Comparison of ENCODE assay signal across 8 mouse cellular contexts in genomic region chr12:111677421-111677820, GRCm38 (mm10). TPM values are rescaled to one million over a fixed set of nuclear protein-coding genes. Genes with fewer than 3 reads are reported as not detected.
DNase-seq lines count a peak whose midpoint lies in the region; ATAC-seq and TF ChIP-seq lines count a peak whose summit lies in the region.

No protein-coding gene starts in this region.

- no peak for ATAC-seq in erythroblast, adult 5-6 weeks (replicated peaks; ENCODE audit: low FRiP score, poor library complexity, severe bottlenecking)
- no peak for ATAC-seq in forebrain, embryonic 14.5 days
- peak; percentile 54 for ATAC-seq in neural tube, embryonic 13.5 days (ENCODE audit: low read depth)
- no peak for ATAC-seq in monocyte, adult 5-6 weeks (replicated peaks; ENCODE audit: insufficient number of reproducible peaks, low FRiP score, low TSS enrichment, poor library complexity, severe bottlenecking)

- H3K36me3 ChIP-seq in erythroblast, embryonic 14.5 days (ENCODE audit: control insufficient read depth), result peaks cover 23% of the 10 kb centered on the region
- H3K36me3 ChIP-seq in E14TG2a.4 (ENCODE audit: insufficient read depth, low read length), result peaks cover 37% of the 10 kb centered on the region
- H3K36me3 ChIP-seq in forebrain, embryonic 14.5 days (ENCODE audit: control insufficient read depth, insufficient read depth, low read length), result peaks cover 11% of the 10 kb centered on the region
- H3K36me3 ChIP-seq in neural tube, embryonic 13.5 days, result peaks cover 20% of the 10 kb centered on the region

- peaks cover 27% of the 10 kb centered on the region for H3K4me1 ChIP-seq in erythroblast, embryonic 14.5 days (ENCODE audit: control insufficient read depth)
- H3K4me1 ChIP-seq in E14TG2a.4 (replicated peaks; ENCODE audit: low read depth, low read length), result peaks cover 95% of the 10 kb centered on the region
- H3K4me1 ChIP-seq in forebrain, embryonic 14.5 days (ENCODE audit: control insufficient read depth, insufficient read depth, low read length), result peaks cover 19% of the 10 kb centered on the region
- H3K4me1 ChIP-seq in neural tube, embryonic 13.5 days (replicated peaks), result peaks cover 36% of the 10 kb centered on the region

- WGBS in forebrain, embryonic 14.5 days, result 11% methylated on average over 5 of the region's 5 CpGs
- 4% methylated on average over 5 of the region's 5 CpGs for WGBS in large intestine, adult 2 months
- 17% methylated on average over 5 of the region's 5 CpGs for WGBS in neural tube, embryonic 13.5 days

- H3K4me2 ChIP-seq in forebrain, embryonic 14.5 days (ENCODE audit: low read length), result peak overlapping the region; percentile 94
- H3K4me2 ChIP-seq in neural tube, embryonic 13.5 days, result peak overlapping the region; percentile 73

- DNase-seq in forebrain, embryonic 14.5 days (ENCODE audit: low spot score), result no peak
- peak; percentile 48 for DNase-seq in large intestine, adult 2 months (ENCODE audit: low read depth, low spot score)
- DNase-seq in B cell, adult 2 months, result no peak

- peak overlapping the region; percentile 96 for H3K27ac ChIP-seq in forebrain, embryonic 14.5 days (ENCODE audit: low read depth, low read length)
- peak overlapping the region; percentile 94 for H3K27ac ChIP-seq in neural tube, embryonic 13.5 days (replicated peaks)

- peak overlapping the region; percentile 72 for H3K4me3 ChIP-seq in erythroblast, embryonic 14.5 days (replicated peaks)
- H3K4me3 ChIP-seq in E14TG2a.4 (replicated peaks; ENCODE audit: low read length), result peak overlapping the region; percentile 97
- peak overlapping the region; percentile 66 for H3K4me3 ChIP-seq in forebrain, embryonic 14.5 days (ENCODE audit: low read depth, low read length)
- peak overlapping the region; percentile 62 for H3K4me3 ChIP-seq in neural tube, embryonic 13.5 days

- H3K27me3 ChIP-seq in erythroblast, embryonic 14.5 days (ENCODE audit: control insufficient read depth), result peaks cover 36% of the 10 kb centered on the region
- H3K27me3 ChIP-seq in E14TG2a.4 (ENCODE audit: insufficient read depth, low read length), result peaks cover 18% of the 10 kb centered on the region
- H3K27me3 ChIP-seq in forebrain, embryonic 14.5 days (replicated peaks; ENCODE audit: control insufficient read depth, insufficient read depth, low read length), result no peaks in the 10 kb centered on the region
- H3K27me3 ChIP-seq in neural tube, embryonic 13.5 days, result no peaks in the 10 kb centered on the region; the same call in 1 of the 2 replicates

- TF ChIP-seq CTCF in E14TG2a.4 (conservative IDR thresholded peaks at IDR 0.05; ENCODE audit: low read length), result no peak

- peak overlapping the region; percentile 83 for H3K9ac ChIP-seq in forebrain, embryonic 14.5 days (ENCODE audit: low read length)
- peak overlapping the region; percentile 77 for H3K9ac ChIP-seq in neural tube, embryonic 13.5 days

- H3K9me3 ChIP-seq in erythroblast, embryonic 14.5 days (ENCODE audit: control insufficient read depth, low read length), result no peaks in the 10 kb centered on the region
- H3K9me3 ChIP-seq in E14TG2a.4 (ENCODE audit: low read length), result no peaks in the 10 kb centered on the region
- H3K9me3 ChIP-seq in forebrain, embryonic 14.5 days (replicated peaks; ENCODE audit: control insufficient read depth, low read length), result no peaks in the 10 kb centered on the region
- H3K9me3 ChIP-seq in neural tube, embryonic 13.5 days, result no peaks in the 10 kb centered on the region

RNA-seq across cellular contexts. Expression of gene Trmt61a, which starts 0.5 kb away (rescaled TPM):
- polyA plus RNA-seq in erythroblast, embryonic 14.5 days (2012), result 0.69 and 0.96 TPM in 2 replicates
- 3.1 and 5.6 TPM in 2 replicates for total RNA-seq in erythroblast, adult 5-6 weeks (2015; ENCODE audit: low replicate concordance)
- 0.84 and 3.7 TPM in 2 replicates for total RNA-seq in erythroblast, adult 5-6 weeks (2017; ENCODE audit: low replicate concordance)
- polyA plus RNA-seq in forebrain, embryonic 14.5 days (2014; fragmentation: Nextera tagmentation; extraction: Ambion mirVana), result 5.8 and 7.8 TPM in 2 replicates
- 28.0 and 33.9 TPM in 2 replicates for polyA plus RNA-seq in large intestine, adult 2 months (2012; rRNA removed)
- polyA plus RNA-seq in neural tube, embryonic 13.5 days (2015; fragmentation: Nextera tagmentation; extraction: Ambion mirVana), result 7.2 and 8.5 TPM in 2 replicates
- total RNA-seq in monocyte, adult 5-6 weeks (2017), result 2.2 to 2.7 TPM (median 2.5 TPM) in 3 replicates

RNA-seq across cellular contexts. Expression of gene Ckb, which starts 5.3 kb away (rescaled TPM):
- 0.38 and 0.69 TPM in 2 replicates for polyA plus RNA-seq in erythroblast, embryonic 14.5 days (2012)
- total RNA-seq in erythroblast, adult 5-6 weeks (2015; ENCODE audit: low replicate concordance), result 6.9 and 9.4 TPM in 2 replicates
- 3.2 and 8.5 TPM in 2 replicates for total RNA-seq in erythroblast, adult 5-6 weeks (2017; ENCODE audit: low replicate concordance)
- polyA plus RNA-seq in forebrain, embryonic 14.5 days (2014; fragmentation: Nextera tagmentation; extraction: Ambion mirVana), result 1,532 and 1,552 TPM in 2 replicates
- 427 TPM in 2 replicates for polyA plus RNA-seq in large intestine, adult 2 months (2012; rRNA removed)
- 1,774 and 1,823 TPM in 2 replicates for polyA plus RNA-seq in neural tube, embryonic 13.5 days (2015; fragmentation: Nextera tagmentation; extraction: Ambion mirVana)
- 21.5 to 39.0 TPM (median 37.5 TPM) in 3 replicates for total RNA-seq in monocyte, adult 5-6 weeks (2017)

RNA-seq across cellular contexts. Expression of gene Bag5, which starts 35.6 kb away (rescaled TPM):
- 0.63 and 1.1 TPM in 2 replicates for polyA plus RNA-seq in erythroblast, embryonic 14.5 days (2012)
- total RNA-seq in erythroblast, adult 5-6 weeks (2015; ENCODE audit: low replicate concordance), result 5.4 and 6.1 TPM in 2 replicates
- total RNA-seq in erythroblast, adult 5-6 weeks (2017; ENCODE audit: low replicate concordance), result 5.8 and 7.2 TPM in 2 replicates
- 60.4 and 65.8 TPM in 2 replicates for polyA plus RNA-seq in forebrain, embryonic 14.5 days (2014; fragmentation: Nextera tagmentation; extraction: Ambion mirVana)
- polyA plus RNA-seq in large intestine, adult 2 months (2012; rRNA removed), result 7.3 and 8.1 TPM in 2 replicates
- polyA plus RNA-seq in neural tube, embryonic 13.5 days (2015; fragmentation: Nextera tagmentation; extraction: Ambion mirVana), result 57.6 and 66.2 TPM in 2 replicates
- 37.2 to 42.3 TPM (median 41.6 TPM) in 3 replicates for total RNA-seq in monocyte, adult 5-6 weeks (2017)

RNA-seq across cellular contexts. Expression of gene Apopt1, which starts 35.6 kb away (rescaled TPM):
- polyA plus RNA-seq in erythroblast, embryonic 14.5 days (2012), result 7.8 and 8.4 TPM in 2 replicates
- 10.6 and 13.4 TPM in 2 replicates for total RNA-seq in erythroblast, adult 5-6 weeks (2015; ENCODE audit: low replicate concordance)
- total RNA-seq in erythroblast, adult 5-6 weeks (2017; ENCODE audit: low replicate concordance), result 5.8 and 11.0 TPM in 2 replicates
- polyA plus RNA-seq in forebrain, embryonic 14.5 days (2014; fragmentation: Nextera tagmentation; extraction: Ambion mirVana), result 47.1 and 50.8 TPM in 2 replicates
- 21.7 and 22.6 TPM in 2 replicates for polyA plus RNA-seq in large intestine, adult 2 months (2012; rRNA removed)
- polyA plus RNA-seq in neural tube, embryonic 13.5 days (2015; fragmentation: Nextera tagmentation; extraction: Ambion mirVana), result 52.0 and 59.1 TPM in 2 replicates
- total RNA-seq in monocyte, adult 5-6 weeks (2017), result 27.2 to 45.4 TPM (median 29.7 TPM) in 3 replicates

Comparison
In these comparisons a context has a peak if more than half of its experiments do, and no peak if none do; other contexts are left out.
1. RNA of gene Ckb, which starts 5.3 kb away (polyA plus RNA-seq): 1,774 to 1,823 TPM in neural tube, embryonic 13.5 days, 1,532 to 1,552 TPM in forebrain, embryonic 14.5 days and 427 TPM in large intestine, adult 2 months; 0.38 to 0.69 TPM in erythroblast, embryonic 14.5 days; every median in the first group is over 100 times any median in the second.
2. Peak in every context shown above with its lines, with median percentiles within 50 percentile points of each other: H3K4me3 ChIP-seq.